Mouse (Mus musculus): ENCODE data around the gene Olfr1356. TPM values are rescaled to one million over a fixed set of nuclear protein-coding genes. Genes with fewer than 3 reads are reported as not detected.
"Not testable (repeated sequence)": the region's sequence is repeated elsewhere in the genome, so short reads cannot be mapped to it uniquely, and the experiment has no call there.

The Olfr1356 gene
- polyA plus RNA-seq (2012; rRNA removed): not detected in 2 replicates

GRCm38 (mm10) chr10:78852066-78852465, at the start of gene Olfr1356:
Gene Olfr1356 (minus strand): TSS chr10:78852166.
- no peak for DNase-seq (ENCODE audit: low read depth)
- no peak for TF ChIP-seq CTCF (IDR thresholded peaks at IDR 0.05; ENCODE audit: borderline replicate concordance, extremely low read depth, insufficient read depth, insufficient read length)
- no peak for TF ChIP-seq POLR2A (IDR thresholded peaks at IDR 0.05; ENCODE audit: borderline replicate concordance, extremely low read depth, insufficient read depth, insufficient read length, poor library complexity, severe bottlenecking)

GRCm38 (mm10) chr10:78875240-78875639, 23.3 kb upstream of the Olfr1356 start, which contains the start of gene Olfr1355:
Gene Olfr1355 (plus strand): TSS chr10:78875540.
- no peak for TF ChIP-seq POLR2A (IDR thresholded peaks at IDR 0.05; ENCODE audit: borderline replicate concordance, extremely low read depth, insufficient read depth, insufficient read length, poor library complexity, severe bottlenecking)
- no peak for DNase-seq (ENCODE audit: low read depth)

GRCm38 (mm10) chr10:78840456-78840855, 11.5 kb downstream of the Olfr1356 start:
- not testable (repeated sequence) for DNase-seq (ENCODE audit: low read depth)

GRCm38 (mm10) chr10:78812358-78813060, 39.5 kb downstream of the Olfr1356 start:
- DNase-seq (ENCODE audit: low read depth): peak; percentile 84
- TF ChIP-seq POLR2A (IDR thresholded peaks at IDR 0.05; ENCODE audit: borderline replicate concordance, extremely low read depth, insufficient read depth, insufficient read length, poor library complexity, severe bottlenecking) (no peak), CTCF (IDR thresholded peaks at IDR 0.05; ENCODE audit: borderline replicate concordance, extremely low read depth, insufficient read depth, insufficient read length) (no peak)

- no peak for DNase-seq (ENCODE audit: low read depth)
Measured at GRCm38 (mm10) chr10:78801449-78801848, 50.5 kb downstream of the Olfr1356 start.

More at GRCm38 (mm10) chr10:78801449-78801848, 50.5 kb downstream of the Olfr1356 start:
- TF ChIP-seq POLR2A (IDR thresholded peaks at IDR 0.05; ENCODE audit: borderline replicate concordance, extremely low read depth, insufficient read depth, insufficient read length, poor library complexity, severe bottlenecking) (no peak), CTCF (IDR thresholded peaks at IDR 0.05; ENCODE audit: borderline replicate concordance, extremely low read depth, insufficient read depth, insufficient read length) (no peak)

Other genes with a start within 250 kb of the Olfr1356 start
- gene Olfr1357, start 234.1 kb downstream of the Olfr1356 start, polyA plus RNA-seq (2012; rRNA removed): not detected in 2 replicates
- gene Casp14, start 133.9 kb downstream of the Olfr1356 start, polyA plus RNA-seq (2012; rRNA removed): 0.03 and 0.10 TPM in 2 replicates
- 0.14 TPM in 1 of 2 replicates, not detected in the other for gene Ccdc105, start 99.1 kb downstream of the Olfr1356 start, polyA plus RNA-seq (2012; rRNA removed)
- gene Slc1a6, start 71.7 kb downstream of the Olfr1356 start, polyA plus RNA-seq (2012; rRNA removed): 12.9 and 18.2 TPM in 2 replicates
- gene Olfr1355, start 23.4 kb upstream of the Olfr1356 start, polyA plus RNA-seq (2012; rRNA removed): not detected in 2 replicates
- gene Olfr1354, start 61.0 kb upstream of the Olfr1356 start, polyA plus RNA-seq (2012; rRNA removed): not detected in 2 replicates
- not detected in 2 replicates for gene Olfr8, start 98.5 kb upstream of the Olfr1356 start, polyA plus RNA-seq (2012; rRNA removed)
- gene Olfr1353, start 111.1 kb upstream of the Olfr1356 start, polyA plus RNA-seq (2012; rRNA removed): not detected in 2 replicates
- gene Olfr1352, start 128.9 kb upstream of the Olfr1356 start, polyA plus RNA-seq (2012; rRNA removed): not detected in 2 replicates
- gene Olfr1351, start 160.3 kb upstream of the Olfr1356 start, polyA plus RNA-seq (2012; rRNA removed): not detected in 2 replicates
- not detected in 2 replicates for gene Olfr57, start 176.6 kb upstream of the Olfr1356 start, polyA plus RNA-seq (2012; rRNA removed)
- 18.9 and 29.3 TPM in 2 replicates for gene 2610008E11Rik, start 245.4 kb upstream of the Olfr1356 start, polyA plus RNA-seq (2012; rRNA removed)